Mouse (Mus musculus) thymus, adult 2 months (tissue): Measurements from ENCODE around the gene Nme4.

Experiments
- CTCF ChIP-seq: fragments of 200-500 bp; IDR thresholded peaks from 2 replicates; pipeline ENCODE4 v1.5.1; 2012; ENCODE audit warnings: mild to moderate bottlenecking, control low read depth, low read length, moderate library complexity, borderline replicate concordance; ENCODE audit not compliant: control insufficient read depth, poor library complexity, insufficient read depth; ENCODE audit errors: extremely low read depth
- POLR2A ChIP-seq: fragments of 200-500 bp; IDR thresholded peaks from 2 replicates; pipeline ENCODE4 v1.6.1; 2012; ENCODE audit warnings: mild to moderate bottlenecking, low read length, control low read depth, moderate library complexity; ENCODE audit not compliant: control insufficient read depth, poor library complexity, insufficient read depth; ENCODE audit errors: extremely low read depth

- TF ChIP-seq CTCF (no peak), POLR2A (no peak)
Observed at GRCm38 (mm10) chr17:26122431-26123140, 27.2 kb upstream of the Nme4 start.
